In genomic region chr16:67122532-67122931, GRCm38 (mm10) we compare ENCODE assay signal across 19 mouse cellular contexts.
A peak's percentile ranks its signal among the peaks of the same experiment; 100 is the strongest.
DNase-seq lines count a peak whose midpoint lies in the region; ATAC-seq lines count a peak whose summit lies in the region.
"Had no signal": no experiment of that assay in that cellular context is flagged by ENCODE, and none has a peak within 500 bp of the region (broad histone marks: within the 10 kb centered on the region; RNA-seq: fewer than 3 reads in every experiment).

No protein-coding gene starts in this region.

- DNase-seq in frontal cortex, postnatal 14 days (ENCODE audit: low spot score in 2 of 2), result no peak
- DNase-seq in cerebellum, adult 18-20 months, result peak; percentile 34 to 39
- peak; percentile 38 for DNase-seq in cerebellum, adult 8-10 months
- peak; percentile 27 to 38 for DNase-seq in cerebellum, postnatal 25 days
- no peak for DNase-seq in adrenal gland, postnatal 25 days
- DNase-seq in neural tube, embryonic 10.5 days (ENCODE audit: extremely low spot score, low spot score), result no peak
- no peak for DNase-seq in left cerebral cortex, adult 11 months (ENCODE audit: low spot score)
- DNase-seq: adrenal gland, adult 2 months; adrenal gland, postnatal 14 days; embryo, embryonic 11 days; gastrocnemius, postnatal 10 days; gastrocnemius, postnatal 36 days; heart, adult 2 months; kidney, adult 2 months had no signal

- ATAC-seq in frontal cortex, adult (ENCODE audit: low TSS enrichment), result peak; percentile 53
- ATAC-seq: CD4-positive, CD25-positive, alpha-beta regulatory T cell, adult 4 months; forebrain, embryonic 13.5 days; forebrain, embryonic 16.5 days; intestine, postnatal 0 days had no signal

Comparison
In these comparisons a context has a peak if more than half of its experiments do, and no peak if none do; other contexts are left out.
1. DNase-seq: peak in cerebellum, adult 18-20 months (2 of 2), cerebellum, adult 8-10 months (single experiment) and cerebellum, postnatal 25 days (2 of 2); none in frontal cortex, postnatal 14 days (0 of 2), adrenal gland, postnatal 25 days (single experiment), neural tube, embryonic 10.5 days (single experiment) and left cerebral cortex, adult 11 months (single experiment).